Mouse (Mus musculus) neural tube, postnatal 0 days (tissue): Measurements from ENCODE around the gene Gm21921. TPM values are rescaled to one million over a fixed set of nuclear protein-coding genes. Genes with fewer than 3 reads are reported as not detected.

ENCODE experiments used
- polyA plus RNA-seq: library from polyadenylated mRNA; unstranded; fragments of >200 nt; fragmentation: Nextera tagmentation; extraction: Ambion mirVana; gene quantifications from 2 replicates; pipeline ENCODE4 v1.2.1, GENCODE M21; 2015

The Gm21921 gene
- not detected in 2 replicates for polyA plus RNA-seq

GRCm38 (mm10) chrY:24796143-24796542 is at the start of gene Gm21921:
Gm21921 (minus strand) TSS chrY:24796243.

